Mouse (Mus musculus) heart, adult 8-10 months (tissue): ENCODE data around the gene Cdk14. TPM values are rescaled to one million over a fixed set of nuclear protein-coding genes. Genes with fewer than 3 reads are reported as not detected.
"Not testable (repeated sequence)": the region's sequence is repeated elsewhere in the genome, so short reads cannot be mapped to it uniquely, and the experiment has no call there.

Experiments
- DNase-seq: peaks from one replicate; pipeline ENCODE4 v3.0.0; 2022; ENCODE audit warnings: low spot score
- total RNA-seq, 4 experiments: library from RNA; stranded (reverse); gene quantifications; 2 replicates each; pipeline ENCODE4 v1.2.4; 2022

Cdk14 gene
- total RNA-seq, 4 experiments from 2014 or later = 5.5 to 7.2 (median 6.3) TPM

DNA sequence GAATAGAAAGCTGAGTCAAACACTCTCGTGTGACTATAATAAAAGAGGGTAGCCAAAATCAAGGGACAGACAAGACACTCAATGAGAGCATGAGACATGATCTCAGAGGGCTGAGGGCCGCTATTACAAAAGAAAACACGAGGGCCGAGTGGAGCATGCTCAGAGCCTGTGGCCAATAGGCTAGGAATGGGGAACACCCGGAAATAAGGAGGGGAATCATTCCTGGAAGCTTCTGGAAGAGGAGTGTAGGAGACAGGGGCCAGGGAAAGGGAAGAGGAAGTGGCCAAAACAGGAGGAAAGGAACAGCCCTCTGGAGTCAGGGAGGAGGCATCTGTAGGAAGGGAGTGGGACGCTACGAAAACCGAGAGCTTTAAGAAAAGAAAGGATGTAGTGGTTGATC is 52.6 kb downstream of the Cdk14 start:
- DNase-seq = peak; percentile 38

DNA sequence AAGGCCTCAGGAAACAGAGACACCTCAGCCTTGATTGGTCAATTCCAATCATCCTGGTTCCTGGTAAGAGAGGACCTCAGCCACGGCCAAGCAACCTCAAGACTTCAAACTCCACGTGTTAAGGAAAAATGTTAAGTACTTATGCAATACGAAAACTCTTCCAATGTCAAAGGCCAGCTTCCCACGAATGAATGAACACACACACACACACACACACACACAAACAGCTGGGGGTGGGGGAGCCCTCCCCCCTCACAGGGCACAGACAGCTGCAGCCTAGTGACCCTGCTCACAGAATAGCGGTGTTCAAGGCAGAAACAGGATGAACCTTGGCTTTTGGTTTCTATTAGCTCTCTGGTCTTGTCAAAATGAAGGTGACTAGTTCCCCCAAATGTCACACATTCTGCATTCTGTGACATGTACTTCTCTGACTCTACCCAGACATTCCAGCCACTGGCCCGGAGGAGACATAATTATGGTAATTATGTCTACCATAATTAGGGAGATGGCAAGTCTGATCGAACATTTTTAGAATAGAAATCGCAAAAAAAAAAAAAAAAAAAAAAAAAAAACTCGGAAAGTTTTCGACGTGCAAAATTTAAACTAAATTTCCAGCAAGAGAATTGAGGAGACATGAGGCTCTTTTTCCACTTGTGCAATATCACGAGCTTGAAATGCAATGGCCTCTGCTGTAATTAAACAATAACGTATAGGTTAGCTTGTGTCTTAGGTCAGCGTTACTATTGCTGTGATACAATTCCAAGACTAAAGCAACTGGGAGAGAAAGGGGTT is 54.6 kb downstream of the Cdk14 start:
- no peak for DNase-seq

DNA sequence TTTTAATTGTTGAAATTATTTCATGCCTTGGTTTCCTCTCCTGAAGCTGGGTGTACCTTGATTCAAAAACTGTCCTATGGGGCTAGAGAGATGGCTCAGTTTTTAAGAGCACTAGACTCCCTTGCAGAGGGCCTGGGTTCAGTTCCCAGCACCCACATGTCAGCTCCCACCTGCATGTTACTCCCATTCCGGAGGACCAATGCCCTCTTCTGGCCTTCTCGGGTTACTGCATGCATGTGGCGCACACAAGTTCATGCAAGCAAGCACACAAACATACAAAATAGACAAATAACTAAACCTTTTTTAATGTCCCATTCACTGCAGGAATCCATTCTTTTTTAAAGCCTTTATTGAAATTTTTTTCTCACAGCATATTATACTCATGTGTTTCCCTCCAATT is 58.4 kb downstream of the Cdk14 start:
- DNase-seq = no peak

DNA sequence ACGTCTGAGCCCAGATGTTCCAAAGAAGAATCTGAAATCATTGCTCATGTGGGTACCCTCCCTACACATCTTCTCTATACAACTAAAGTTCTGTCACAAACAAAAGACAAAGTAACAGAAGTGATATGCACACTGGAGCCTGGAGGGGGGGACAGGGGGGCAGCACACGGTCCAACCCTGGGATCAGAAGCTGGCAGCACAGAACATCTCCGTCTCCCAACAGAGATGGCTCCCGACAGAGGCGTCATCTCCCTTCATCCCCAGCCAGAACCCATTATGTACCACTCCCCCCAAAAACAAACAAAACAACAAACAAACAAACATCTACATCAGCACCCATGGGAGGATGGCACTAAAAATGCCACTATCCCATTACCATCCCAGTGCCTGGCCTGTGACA is 59.8 kb downstream of the Cdk14 start:
- no peak for DNase-seq

DNA sequence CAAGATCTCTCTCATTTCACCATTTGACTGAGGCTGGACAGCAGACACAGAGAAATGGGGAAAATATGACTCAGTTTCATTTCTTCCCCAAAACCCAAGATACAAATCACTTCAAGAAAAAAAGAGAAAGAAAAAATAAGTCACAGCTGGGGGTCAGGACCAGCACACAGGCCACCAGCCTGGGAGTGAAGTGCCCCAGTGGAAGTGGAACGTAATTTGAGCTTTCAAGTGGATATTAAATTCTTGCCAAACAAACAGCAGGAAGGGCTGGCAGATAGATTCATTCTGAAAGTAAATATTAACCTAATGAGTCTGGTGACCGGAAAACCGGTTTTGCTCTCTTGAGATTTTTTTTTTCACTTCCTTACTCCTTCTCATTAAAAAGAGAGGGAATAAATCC is 60.2 kb downstream of the Cdk14 start:
- peak; percentile 24 for DNase-seq

DNA sequence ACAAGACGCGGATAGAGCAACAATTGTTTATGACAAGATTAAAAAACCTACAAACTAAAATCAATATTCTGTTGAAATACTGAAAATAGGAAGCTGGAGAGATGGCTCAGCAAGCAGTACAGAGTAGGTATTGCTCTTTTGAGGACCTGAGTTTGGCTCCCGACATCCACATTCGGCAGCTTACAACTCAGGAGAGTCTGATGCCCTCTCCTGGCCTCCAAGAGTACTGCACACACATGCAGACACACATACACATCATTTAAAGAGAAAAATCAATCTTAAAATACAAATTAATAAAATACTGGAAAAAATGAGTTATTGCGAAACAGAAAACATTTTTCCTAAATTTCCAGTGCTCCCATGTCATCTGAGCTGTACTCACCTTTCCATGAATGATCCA is 60.7 kb downstream of the Cdk14 start:
- DNase-seq = no peak

DNA sequence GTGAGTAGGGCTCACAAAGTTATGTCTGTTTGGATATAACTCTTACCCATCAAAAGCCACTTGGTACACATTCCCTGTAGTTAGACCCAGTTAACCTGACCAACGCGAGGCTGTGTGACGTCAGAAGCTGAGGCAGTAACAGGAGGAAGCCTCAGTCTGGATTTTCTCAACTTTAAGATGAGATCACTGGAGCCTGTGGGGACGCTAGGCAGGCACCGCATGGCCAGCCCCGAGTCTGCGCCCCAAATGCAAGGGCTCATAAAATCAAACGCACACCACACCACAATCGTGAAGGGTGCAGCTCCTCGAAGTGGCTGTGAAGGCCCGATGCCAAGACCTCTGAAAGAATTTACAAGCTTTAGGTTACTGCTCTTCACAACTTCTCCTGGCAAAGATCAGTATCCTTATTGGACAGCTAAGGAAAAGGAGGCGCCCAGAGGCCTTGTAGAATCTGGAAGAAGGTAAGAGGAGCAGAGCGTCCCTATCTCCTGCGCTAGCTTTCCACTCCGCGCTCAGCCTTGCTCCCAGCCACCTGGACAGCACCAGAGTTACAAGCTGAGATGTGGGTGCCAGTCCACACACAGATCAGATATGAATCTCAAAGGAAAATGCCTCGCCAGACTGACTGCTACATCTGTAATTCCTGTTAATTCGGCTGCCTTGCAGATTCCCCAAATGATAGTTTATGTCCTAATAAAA is 61.9 kb downstream of the Cdk14 start:
- no peak for DNase-seq

DNA sequence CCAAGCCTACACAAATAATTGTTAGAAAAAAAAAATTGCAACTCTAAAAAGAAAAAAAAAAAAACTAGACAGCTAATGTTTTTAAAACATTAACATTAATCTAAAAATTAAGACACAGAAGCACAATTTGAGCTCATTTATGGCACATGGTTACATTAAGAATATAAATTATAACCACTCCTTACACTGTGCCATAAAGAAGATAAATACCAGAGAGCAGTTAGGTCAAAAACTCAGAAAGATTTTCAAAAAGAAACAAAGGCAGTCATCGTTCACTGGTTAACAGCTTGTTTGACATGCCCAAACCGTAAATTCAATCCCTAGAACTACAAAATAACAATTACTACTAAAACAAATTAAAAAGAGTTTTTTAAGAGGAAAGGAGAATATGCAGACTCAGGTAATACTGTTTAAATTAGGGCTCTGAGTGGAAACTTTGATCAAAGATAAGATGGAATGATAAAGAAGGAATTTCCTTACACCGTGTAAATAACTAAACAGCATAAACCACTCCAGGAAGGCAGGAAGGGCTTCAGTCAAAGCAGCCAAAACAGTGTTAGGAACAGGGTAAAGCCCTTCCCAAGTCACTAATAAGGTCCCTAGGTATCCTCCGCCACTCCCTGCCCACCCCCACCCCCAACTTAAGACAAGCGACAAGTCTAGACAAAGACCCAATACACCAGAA is 65.3 kb downstream of the Cdk14 start:
- no peak for DNase-seq

DNA sequence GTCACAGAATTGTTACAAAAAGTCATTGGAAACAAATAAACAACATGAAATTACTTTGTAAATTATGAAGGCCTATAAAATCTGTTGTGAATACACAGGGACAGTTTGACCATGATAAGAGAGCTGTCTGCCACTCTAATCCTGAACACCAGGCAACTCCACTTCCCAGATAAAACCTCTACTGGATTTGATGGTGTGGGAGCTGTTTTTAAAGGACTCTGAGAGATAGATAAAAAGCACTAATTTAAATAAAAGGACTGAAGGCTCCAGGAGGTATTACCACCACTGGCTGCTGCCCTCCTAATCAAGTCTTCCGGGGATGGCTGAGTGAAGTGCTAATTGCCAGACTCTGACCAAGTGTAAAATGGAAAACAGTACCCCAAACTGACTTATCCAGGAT is 66.2 kb downstream of the Cdk14 start:
- no peak for DNase-seq

DNA sequence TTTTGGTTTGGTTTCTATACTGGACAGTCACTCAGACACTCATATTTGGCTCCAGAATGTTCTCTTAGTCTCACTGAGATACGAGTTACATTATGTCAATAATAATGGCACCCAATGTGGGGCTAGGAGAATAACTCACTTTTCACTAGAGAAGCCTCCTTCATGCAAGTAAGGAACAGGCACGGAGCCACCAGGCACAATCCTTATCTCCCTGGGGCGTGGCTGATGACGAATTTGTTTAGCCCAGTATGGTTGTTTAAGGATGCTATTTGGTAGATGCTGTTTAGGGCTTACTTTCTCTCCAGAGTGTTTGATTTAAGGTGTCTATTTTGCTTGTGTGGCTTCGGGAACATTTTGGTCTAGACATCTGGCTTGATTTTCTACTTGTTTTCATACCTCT is 75.5 kb downstream of the Cdk14 start:
- DNase-seq = no peak

DNA sequence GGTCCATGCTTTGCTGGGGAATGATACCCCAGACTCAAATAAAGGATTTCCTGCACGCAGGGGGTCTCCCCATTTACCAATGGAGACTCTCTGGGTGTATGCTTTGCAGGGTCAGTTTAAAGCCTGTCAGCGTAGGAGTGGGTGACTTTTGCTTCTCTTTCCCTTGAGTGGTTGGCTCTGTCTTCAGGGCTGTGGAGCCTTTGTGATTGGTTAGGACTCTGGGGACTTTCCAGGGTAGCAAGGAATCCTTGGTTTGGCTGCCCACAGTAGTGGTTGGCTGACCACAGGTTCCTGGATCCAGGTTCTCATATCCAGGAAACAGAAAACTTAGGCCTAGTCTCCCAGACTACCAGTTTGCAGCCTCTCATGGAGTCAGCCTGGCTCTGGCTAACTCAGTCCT is 76.4 kb downstream of the Cdk14 start:
- no peak for DNase-seq

DNA sequence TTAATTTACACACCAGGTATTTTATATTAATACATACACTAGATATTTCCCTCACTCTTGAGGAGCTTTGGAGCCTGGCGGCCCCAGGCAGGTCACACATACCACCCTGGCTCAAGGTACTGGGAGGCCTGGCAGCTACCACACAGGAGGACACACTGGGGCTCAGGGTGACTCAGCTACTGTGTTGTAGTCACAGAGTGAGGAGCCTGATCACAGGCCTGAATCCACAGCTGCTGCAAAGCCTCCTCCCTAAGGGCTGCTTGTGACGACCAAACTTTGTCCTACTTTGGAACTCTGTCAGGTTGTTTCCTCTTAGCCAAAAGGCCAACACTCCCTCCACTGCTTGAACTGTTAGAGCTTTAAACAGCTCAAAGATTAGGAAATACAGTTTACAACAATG is 76.8 kb downstream of the Cdk14 start:
- peak; percentile 72 for DNase-seq

DNA sequence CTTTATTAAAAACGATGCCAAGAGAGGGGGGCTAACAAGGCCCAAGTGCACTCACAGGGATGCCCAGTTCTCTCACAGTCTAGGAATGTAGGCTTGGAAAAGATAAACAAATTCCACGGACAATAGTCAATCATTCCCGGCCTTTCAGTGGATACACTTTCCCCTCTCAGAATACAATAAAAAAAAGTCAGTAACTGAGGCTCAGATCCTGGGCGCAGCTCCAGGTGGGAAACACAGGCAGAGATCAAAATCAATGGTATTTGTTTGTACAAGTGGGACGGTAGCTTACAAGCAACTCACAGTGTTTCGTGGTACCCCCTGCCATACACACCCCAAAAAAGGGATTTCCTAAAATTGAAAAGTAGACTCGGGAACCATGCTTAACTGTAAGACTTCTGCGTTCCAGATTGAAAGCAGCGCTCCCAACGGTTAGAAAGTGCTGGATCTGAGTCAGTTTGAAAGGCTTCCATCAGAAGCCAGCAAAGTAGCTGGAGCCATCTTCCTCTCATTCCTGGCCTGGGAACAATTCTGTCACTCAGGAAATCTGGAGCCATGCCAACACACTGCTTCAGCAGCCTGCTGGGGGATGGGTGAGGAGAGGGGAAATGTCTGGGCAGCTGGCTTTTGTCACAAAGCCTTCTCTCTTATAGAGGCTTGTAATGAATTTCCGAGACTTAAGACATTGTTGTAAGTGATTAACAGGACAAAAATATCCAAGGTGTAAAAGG is 77.5 kb downstream of the Cdk14 start:
- peak; percentile 87 for DNase-seq

DNA sequence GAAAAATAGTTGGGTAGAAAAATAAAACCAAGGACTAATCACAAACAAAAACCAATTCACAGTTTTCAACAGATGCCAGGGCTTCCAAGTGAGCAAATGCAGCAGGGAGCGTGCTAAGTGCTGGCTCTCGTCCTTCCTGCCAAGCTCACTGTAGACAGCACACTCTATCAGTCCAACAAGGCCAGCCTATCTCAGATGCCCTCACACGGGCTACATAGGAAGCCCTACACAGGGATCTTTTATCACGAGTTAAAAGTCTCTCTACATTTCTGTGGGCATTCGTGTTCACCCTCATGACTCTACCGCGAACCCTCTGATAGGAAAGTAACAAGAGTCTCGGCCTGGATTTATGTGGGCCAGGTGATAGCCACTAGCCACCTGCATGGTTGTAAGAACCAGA is 78.5 kb downstream of the Cdk14 start:
- DNase-seq = no peak

DNA sequence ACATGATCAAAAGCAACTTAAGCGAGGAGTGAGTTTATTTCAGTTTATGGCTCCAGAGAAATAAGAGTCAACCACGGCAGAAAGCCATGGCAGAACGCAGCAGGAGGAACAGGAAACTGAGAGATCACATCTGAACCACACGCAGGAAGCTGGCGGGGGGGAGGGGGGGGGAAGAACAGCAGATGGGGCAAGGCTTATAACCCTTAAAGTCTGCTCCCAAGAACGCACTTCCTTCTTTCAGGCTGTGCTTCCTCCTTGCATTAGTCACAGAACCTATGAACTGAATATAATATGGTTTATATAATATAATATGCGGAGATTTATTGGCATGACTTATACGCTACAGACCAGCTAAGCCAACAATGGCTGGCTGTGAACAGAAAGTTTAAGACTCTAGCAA is 86.2 kb downstream of the Cdk14 start:
- DNase-seq = no peak

DNA sequence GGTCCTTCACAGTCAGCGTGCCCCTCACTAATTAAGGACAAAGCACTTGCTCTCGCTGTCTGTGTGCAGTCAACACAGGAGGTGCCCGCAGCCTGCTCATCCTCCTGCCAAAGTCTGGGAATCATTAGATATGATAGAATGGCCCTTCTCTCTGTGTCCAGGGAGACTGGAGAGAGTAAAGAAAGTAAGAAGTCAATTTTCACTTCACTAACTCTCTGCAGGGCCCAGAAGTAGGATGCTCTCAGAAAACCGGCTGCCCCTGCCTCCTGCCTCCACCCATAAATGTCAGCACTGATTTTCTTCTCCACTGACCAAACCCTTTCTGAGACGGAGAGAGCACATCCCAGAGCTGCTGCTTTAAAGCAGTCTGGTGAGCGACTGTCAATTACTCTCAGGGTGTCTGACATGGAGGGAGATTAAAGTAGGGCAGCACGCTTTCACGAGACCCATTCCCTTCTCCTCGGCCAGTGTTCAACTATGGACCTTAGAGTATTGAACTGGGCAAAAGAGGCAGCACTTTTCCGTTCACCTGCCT is 89.1 kb downstream of the Cdk14 start:
- no peak for DNase-seq

DNA sequence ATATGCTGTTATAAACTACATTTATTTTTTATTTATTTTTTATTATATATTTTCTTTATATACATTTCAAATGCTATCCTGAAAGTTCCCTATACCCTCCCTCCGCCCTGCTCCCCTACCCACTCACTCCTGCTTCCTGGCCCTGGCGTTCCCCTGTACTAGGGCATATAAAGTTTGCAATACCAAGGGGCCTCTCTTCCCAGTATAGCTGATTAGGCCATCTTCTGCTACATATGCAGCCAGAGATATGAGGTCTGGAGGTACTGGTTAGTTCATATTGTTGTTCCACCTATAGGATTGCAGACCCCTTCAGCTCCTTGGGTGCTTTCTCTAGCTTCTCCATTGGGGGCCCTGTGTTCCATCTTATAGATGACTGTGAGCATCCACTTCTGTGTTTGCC is 91.1 kb downstream of the Cdk14 start:
- not testable (repeated sequence) for DNase-seq

DNA sequence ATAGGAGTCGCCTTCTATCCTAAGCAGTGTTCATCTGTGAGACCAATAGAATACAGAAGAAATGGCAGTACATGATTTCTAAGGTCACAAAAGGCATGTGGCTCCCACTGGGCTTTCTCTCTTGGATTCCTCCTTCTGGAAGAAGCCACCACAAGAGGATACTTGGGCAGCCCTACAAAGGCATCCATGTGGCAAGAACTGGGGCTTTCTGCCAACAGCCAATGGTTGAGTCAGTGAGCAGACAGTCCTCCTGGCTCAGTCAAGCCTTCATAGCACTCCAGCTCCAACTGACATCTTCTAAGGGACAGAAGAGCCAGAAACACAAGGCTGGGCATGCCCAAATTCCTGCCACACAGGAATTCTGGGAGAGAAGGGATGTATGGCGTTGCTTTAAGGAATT is 93.4 kb downstream of the Cdk14 start:
- DNase-seq = no peak

DNA sequence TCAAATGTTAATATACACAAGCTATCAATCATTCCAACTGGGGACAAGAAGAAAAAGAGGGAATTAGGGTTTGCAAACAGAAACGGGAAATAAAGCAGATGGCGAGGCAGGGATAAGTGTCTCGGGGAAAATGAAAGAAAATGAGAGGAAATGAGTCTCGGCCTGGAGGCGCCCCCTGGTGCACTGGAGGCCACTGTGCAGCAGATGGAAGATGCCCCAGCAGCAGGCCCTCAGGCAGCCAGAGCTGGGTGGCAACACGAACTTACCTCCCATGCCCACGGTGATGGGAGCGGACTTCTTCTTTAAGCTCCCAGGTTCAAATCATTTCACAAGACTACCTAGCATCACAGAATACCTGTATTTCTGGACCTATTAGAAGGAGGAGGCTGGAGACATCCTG is 97.4 kb downstream of the Cdk14 start:
- DNase-seq = no peak

DNA sequence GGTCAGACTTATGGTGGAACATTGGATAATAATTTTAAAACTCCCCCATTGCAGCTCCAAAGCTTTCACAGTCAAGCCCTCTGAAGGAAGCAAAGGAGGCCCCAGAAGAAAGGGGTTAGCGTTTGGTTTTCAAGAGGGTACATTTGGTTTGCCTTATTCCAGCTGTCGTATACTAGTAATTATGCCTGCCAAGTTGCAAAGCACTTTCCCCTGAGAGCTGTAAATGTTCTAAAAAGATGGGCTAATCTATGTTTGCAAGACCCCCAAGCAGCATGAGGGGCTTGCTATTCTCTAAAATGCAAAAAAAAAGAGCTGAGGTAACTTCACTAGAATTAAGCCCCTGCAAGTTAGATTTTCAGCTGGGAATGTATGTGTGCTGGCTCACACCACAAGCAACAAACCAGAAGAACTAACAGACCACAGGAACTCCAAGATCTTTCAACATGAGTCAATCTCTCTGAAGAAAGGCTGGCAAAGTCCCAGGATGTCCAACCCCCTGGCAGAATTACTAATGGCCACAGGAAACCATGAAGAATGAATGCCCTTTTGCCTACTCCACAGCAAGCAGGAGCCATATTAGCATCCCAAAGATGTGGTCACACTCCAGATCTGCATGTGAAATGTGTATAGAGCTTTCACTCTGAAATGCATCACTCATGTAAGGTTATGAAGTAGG is 99.5 kb downstream of the Cdk14 start:
- no peak for DNase-seq

DNA sequence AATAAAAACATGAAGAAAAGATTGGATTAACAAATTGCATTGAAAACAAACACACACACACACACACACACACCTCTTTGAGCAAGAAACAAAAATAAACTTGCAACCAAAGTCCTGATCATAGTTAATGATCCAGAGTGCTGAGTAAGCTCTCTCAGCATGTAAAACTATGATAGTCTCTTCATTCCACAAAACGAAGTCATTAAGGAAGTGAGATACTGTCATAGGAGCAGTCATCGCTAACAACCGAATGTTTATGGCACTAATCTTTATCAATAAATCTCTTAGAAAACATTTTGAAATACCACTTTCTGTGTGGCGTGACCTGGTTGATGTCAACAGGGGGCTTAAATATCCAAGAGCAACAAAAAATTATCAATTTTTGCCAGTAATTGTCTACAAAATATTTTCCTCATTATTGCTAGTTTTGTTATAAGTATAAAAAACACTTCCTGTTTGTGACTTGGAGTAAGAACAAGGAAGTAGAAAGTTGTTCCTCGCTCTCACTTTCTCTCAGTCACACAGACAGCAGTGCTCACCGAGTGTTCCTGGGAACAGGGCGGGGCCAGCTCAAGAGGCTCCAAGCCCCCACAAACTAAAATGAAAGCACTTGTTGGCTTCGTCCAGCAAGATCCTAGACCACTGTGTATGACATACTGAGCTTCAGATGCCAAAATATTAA is 100.1 kb downstream of the Cdk14 start:
- no peak for DNase-seq
